Mouse (Mus musculus): Measurements from ENCODE around the gene Ctnnd2. TPM values are rescaled to one million over a fixed set of nuclear protein-coding genes. Genes with fewer than 3 reads are reported as not detected.
A peak's percentile ranks its signal among the peaks of the same experiment; 100 is the strongest.

Gene Ctnnd2
- total RNA-seq, 2 experiments from 2014 or later: 268 to 276 TPM

GRCm38 (mm10) chr15:30897342-30897741 lies 724.9 kb downstream of the Ctnnd2 start:
- DNase-seq (ENCODE audit: low spot score in 2 of 2): peak; percentile 37 to 52
- intact Hi-C loops (cut with DNase I): no loop called here

- intact Hi-C loops (cut with DNase I): no loop called here
These were observed 735.6 kb downstream of the Ctnnd2 start for GRCm38 (mm10) chr15:30908027-30908426.

GRCm38 (mm10) chr15:30913360-30913759 lies 741.0 kb downstream of the Ctnnd2 start:
- intact Hi-C loops (cut with DNase I): no loop called here
- no peak for DNase-seq (ENCODE audit: low spot score in 2 of 2)

More at GRCm38 (mm10) chr15:30908027-30908426, 735.6 kb downstream of the Ctnnd2 start:
- no peak for DNase-seq (ENCODE audit: low spot score in 2 of 2)

- DNase-seq (ENCODE audit: low spot score in 2 of 2): no peak
- intact Hi-C loops (cut with DNase I): loop anchor here (5.0 to 10.0 kb wide), 2 partner anchors 229 to 336 kb away; no protein-coding TSS in a partner anchor
These were observed 753.4 kb downstream of the Ctnnd2 start for GRCm38 (mm10) chr15:30925838-30926237.

- DNase-seq (ENCODE audit: low spot score in 2 of 2): peak in 1 of 2 experiments; percentile 27
These were observed 755.2 kb downstream of the Ctnnd2 start for GRCm38 (mm10) chr15:30927632-30928031.

GRCm38 (mm10) chr15:30931906-30932305 lies 759.5 kb downstream of the Ctnnd2 start:
- intact Hi-C loops (cut with DNase I): no loop called here
- no peak for DNase-seq (ENCODE audit: low spot score in 2 of 2)

More at GRCm38 (mm10) chr15:30927632-30928031, 755.2 kb downstream of the Ctnnd2 start:
- intact Hi-C loops (cut with DNase I): loop anchor here (5.0 to 10.0 kb wide), 2 partner anchors 227 to 335 kb away; no protein-coding TSS in a partner anchor

GRCm38 (mm10) chr15:30945863-30946262 lies 773.5 kb downstream of the Ctnnd2 start:
- no peak for DNase-seq (ENCODE audit: low spot score in 2 of 2)
- intact Hi-C loops (cut with DNase I): no loop called here

- intact Hi-C loops (cut with DNase I): no loop called here
- no peak for DNase-seq (ENCODE audit: low spot score in 2 of 2)
These were observed 786.1 kb downstream of the Ctnnd2 start for GRCm38 (mm10) chr15:30958513-30958912.

- no peak for DNase-seq (ENCODE audit: low spot score in 2 of 2)
- intact Hi-C loops (cut with DNase I): no loop called here
These were observed 790.2 kb downstream of the Ctnnd2 start for GRCm38 (mm10) chr15:30962421-30963160.

- intact Hi-C loops (cut with DNase I): no loop called here
These were observed 791.7 kb downstream of the Ctnnd2 start for GRCm38 (mm10) chr15:30964046-30964445.

GRCm38 (mm10) chr15:30964865-30965679 lies 792.7 kb downstream of the Ctnnd2 start:
- intact Hi-C loops (cut with DNase I): no loop called here
- DNase-seq (ENCODE audit: low spot score in 2 of 2): no peak

More at GRCm38 (mm10) chr15:30964046-30964445, 791.7 kb downstream of the Ctnnd2 start:
- DNase-seq (ENCODE audit: low spot score in 2 of 2): no peak

GRCm38 (mm10) chr15:30966826-30967225 lies 794.4 kb downstream of the Ctnnd2 start:
- intact Hi-C loops (cut with DNase I): no loop called here
- DNase-seq (ENCODE audit: low spot score in 2 of 2): no peak

GRCm38 (mm10) chr15:30974436-30974835 lies 802.0 kb downstream of the Ctnnd2 start:
- DNase-seq (ENCODE audit: low spot score in 2 of 2): no peak
- intact Hi-C loops (cut with DNase I): no loop called here

- intact Hi-C loops (cut with DNase I): no loop called here
These were observed 802.8 kb downstream of the Ctnnd2 start for GRCm38 (mm10) chr15:30974991-30975775.

GRCm38 (mm10) chr15:30977166-30977740 lies 804.9 kb downstream of the Ctnnd2 start:
- intact Hi-C loops (cut with DNase I): no loop called here
- DNase-seq (ENCODE audit: low spot score in 2 of 2): no peak

More at GRCm38 (mm10) chr15:30974991-30975775, 802.8 kb downstream of the Ctnnd2 start:
- peak in 1 of 2 experiments; percentile 30 for DNase-seq (ENCODE audit: low spot score in 2 of 2)

GRCm38 (mm10) chr15:30986890-30987289 lies 814.5 kb downstream of the Ctnnd2 start:
- DNase-seq (ENCODE audit: low spot score in 2 of 2): no peak
- intact Hi-C loops (cut with DNase I): no loop called here

- intact Hi-C loops (cut with DNase I): no loop called here
- DNase-seq (ENCODE audit: low spot score in 2 of 2): no peak
These were observed 818.2 kb downstream of the Ctnnd2 start for GRCm38 (mm10) chr15:30990421-30991252.

GRCm38 (mm10) chr15:30992357-30992756 lies 820.0 kb downstream of the Ctnnd2 start:
- DNase-seq (ENCODE audit: low spot score in 2 of 2): no peak
- intact Hi-C loops (cut with DNase I): no loop called here
